Mouse (Mus musculus) midbrain, embryonic 11.5 days (tissue): Measurements from ENCODE around the gene Zfp787. TPM values are rescaled to one million over a fixed set of nuclear protein-coding genes. Genes with fewer than 3 reads are reported as not detected.

ENCODE experiments used
- ATAC-seq: fragments of 200-750 bp; cut with Nextera tagmentation; 2 replicates; pipeline ENCODE4 v1.8.0; 2017; ENCODE audit warnings: moderate TSS enrichment, moderate library complexity; ENCODE audit not compliant: low FRiP score
- DNase-seq: peaks from one replicate; pipeline ENCODE4 v3.0.0; 2015; ENCODE audit warnings: low spot score; ENCODE audit errors: missing footprints
- H3K27ac ChIP-seq: fragments of 300-500 bp; sonication (generic); 2 replicates; pipeline ENCODE4 v1.5.1; 2014; ENCODE audit warnings: low read depth, low read length
- H3K27me3 ChIP-seq: fragments of 300-500 bp; sonication (generic); 2 replicates; pipeline ENCODE4 v1.6.1; 2014; ENCODE audit warnings: mild to moderate bottlenecking, low read length, moderate library complexity, mixed read lengths; ENCODE audit not compliant: control insufficient read depth, insufficient read depth
- H3K36me3 ChIP-seq: fragments of 300-500 bp; sonication (generic); 2 replicates; pipeline ENCODE4 v1.6.1; 2014; ENCODE audit warnings: mild to moderate bottlenecking, low read length, moderate library complexity, mixed read lengths; ENCODE audit not compliant: control insufficient read depth, insufficient read depth
- H3K4me1 ChIP-seq: fragments of 300-500 bp; sonication (generic); 2 replicates; pipeline ENCODE4 v1.6.1; 2014; ENCODE audit warnings: low read length; ENCODE audit not compliant: control insufficient read depth, insufficient read depth
- H3K4me2 ChIP-seq: fragments of 300-500 bp; sonication (generic); 2 replicates; pipeline ENCODE4 v1.6.1; 2014; ENCODE audit warnings: mild to moderate bottlenecking, moderate library complexity
- H3K4me3 ChIP-seq: fragments of 300-500 bp; sonication (generic); 2 replicates; pipeline ENCODE4 v1.5.1; 2014; ENCODE audit warnings: low read depth, low read length
- H3K9ac ChIP-seq: fragments of 300-500 bp; sonication (generic); 2 replicates; pipeline ENCODE4 v1.6.1; 2014; ENCODE audit warnings: low read length
- H3K9me3 ChIP-seq: fragments of 300-500 bp; sonication (generic); 2 replicates; pipeline ENCODE4 v1.6.1; 2016; ENCODE audit warnings: low read length; ENCODE audit not compliant: control insufficient read depth
- WGBS: fragments of 180-500 bp; shearing (Covaris S2); extraction: QIAGEN DNeasy Blood & Tissue Kit; methylation state at CpG from one replicate; pipeline ENCODE4 v1.1.7; 2014; 5-methylcytosine and 5-hydroxymethylcytosine counted together
- polyA plus RNA-seq: library from polyadenylated mRNA; unstranded; fragments of >200 nt; fragmentation: Nextera tagmentation; extraction: Ambion mirVana; gene quantifications from 2 replicates; pipeline ENCODE4 v1.2.1, GENCODE M21; 2014

Zfp787 gene
- polyA plus RNA-seq, 1 experiment from 2014 or later, result 13.5 TPM

DNA sequence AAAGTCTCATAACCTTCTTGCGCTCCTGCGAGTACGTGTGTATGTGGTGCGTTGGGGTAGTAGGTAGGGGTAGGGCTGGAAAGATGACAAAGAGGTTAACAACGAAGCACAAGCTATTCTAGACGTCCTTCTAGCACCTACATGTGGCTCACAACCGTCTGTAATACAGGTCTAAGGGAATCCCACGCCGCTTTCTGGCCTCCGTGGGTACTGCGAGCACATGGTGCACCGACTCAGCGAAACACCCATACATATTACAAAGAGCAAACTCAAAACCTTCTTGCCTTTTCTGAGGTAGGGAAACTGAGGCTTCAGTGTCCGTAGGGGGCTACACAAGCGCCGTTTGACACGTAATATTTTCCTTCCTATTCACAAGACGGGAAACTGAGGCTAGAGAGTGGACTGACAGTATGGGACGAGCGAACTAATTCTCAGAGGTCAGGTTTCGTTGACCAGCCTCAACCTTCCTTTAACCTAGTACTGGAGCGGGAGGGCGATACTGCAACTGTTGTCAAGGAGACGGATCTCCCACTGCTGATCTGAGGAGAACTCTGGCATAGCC, 15.7 kb upstream of the Zfp787 start:
- peak overlapping the region; percentile 73 for H3K4me2 ChIP-seq
- no peaks in the 10 kb centered on the region for H3K9me3 ChIP-seq
- 1% methylated on average over 24 of the region's 24 CpGs for WGBS
- H3K27ac ChIP-seq, result peak overlapping the region; percentile 42
- peak overlapping the region; percentile 48 for H3K9ac ChIP-seq
- H3K27me3 ChIP-seq, result no peaks in the 10 kb centered on the region
- H3K36me3 ChIP-seq, result 0 out of 2 replicates have a peak, but pooled peaks cover 2% of the 10 kb centered on the region
- DNase-seq (no peak), ATAC-seq (peak; percentile 47)
- H3K4me3 ChIP-seq, result peak overlapping the region; percentile 62
- peaks cover 4% of the 10 kb centered on the region; the same call in 1 of the 2 replicates for H3K4me1 ChIP-seq

DNA sequence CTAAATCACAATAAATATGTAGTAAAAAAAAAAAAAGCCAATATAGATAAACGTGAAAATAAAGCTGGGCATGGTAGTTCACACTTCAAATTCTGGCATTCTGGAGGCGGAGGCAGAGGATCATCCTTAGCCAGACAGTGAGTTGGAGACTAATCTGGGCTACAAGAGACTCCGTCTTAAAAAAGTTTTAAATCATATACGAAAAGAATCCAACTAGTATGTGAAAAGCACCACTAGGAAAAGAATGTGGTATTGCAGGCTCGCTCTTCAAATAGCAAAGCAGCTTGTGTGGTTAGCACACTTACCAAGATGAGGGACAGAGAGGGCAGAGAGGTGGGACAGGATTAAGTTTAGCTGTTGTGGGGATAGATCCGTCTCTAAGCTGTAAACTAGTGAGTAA, 15.1 kb upstream of the Zfp787 start:
- 51% methylated on average over 6 of the region's 6 CpGs for WGBS
- DNase-seq (no peak), ATAC-seq (no peak)
- 0 out of 2 replicates have a peak overlapping the region, but pooled peaks have one; percentile 42 for H3K27ac ChIP-seq
- H3K4me1 ChIP-seq, result peaks cover 4% of the 10 kb centered on the region; the same call in 1 of the 2 replicates
- no peaks in the 10 kb centered on the region for H3K27me3 ChIP-seq
- H3K4me3 ChIP-seq, result peak overlapping the region; percentile 62
- peak overlapping the region; percentile 73 for H3K4me2 ChIP-seq
- 0 out of 2 replicates have a peak, but pooled peaks cover 2% of the 10 kb centered on the region for H3K36me3 ChIP-seq
- peak overlapping the region; percentile 48 for H3K9ac ChIP-seq
- H3K9me3 ChIP-seq, result no peaks in the 10 kb centered on the region

DNA sequence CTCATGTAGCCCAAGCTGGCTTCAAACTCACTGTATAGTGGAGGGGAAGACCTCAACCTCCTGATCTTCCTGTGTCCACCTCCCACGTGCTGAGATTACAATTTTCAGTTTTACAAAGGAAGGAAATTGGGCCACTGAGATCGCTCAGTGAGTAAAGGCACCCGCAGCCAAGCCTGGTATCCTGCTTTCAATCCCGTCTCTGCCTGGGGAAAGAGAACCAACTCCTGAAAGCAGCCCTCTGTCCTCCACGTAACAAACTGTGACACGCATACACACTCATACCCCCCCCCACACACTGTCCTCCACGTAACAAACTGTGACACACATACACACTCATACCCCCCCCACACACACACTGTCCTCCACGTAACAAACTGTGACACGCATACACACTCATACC, 14.6 kb upstream of the Zfp787 start:
- no peak overlapping the region for H3K4me3 ChIP-seq
- peaks cover 4% of the 10 kb centered on the region; the same call in 1 of the 2 replicates for H3K4me1 ChIP-seq
- H3K27me3 ChIP-seq, result no peaks in the 10 kb centered on the region
- DNase-seq (peak; percentile 28), ATAC-seq (no peak)
- no peak overlapping the region for H3K9ac ChIP-seq
- H3K9me3 ChIP-seq, result no peaks in the 10 kb centered on the region
- 87% methylated on average over 9 of the region's 9 CpGs for WGBS
- no peak overlapping the region for H3K4me2 ChIP-seq
- no peak overlapping the region for H3K27ac ChIP-seq
- H3K36me3 ChIP-seq, result 0 out of 2 replicates have a peak, but pooled peaks cover under 1% of the 10 kb centered on the region

DNA sequence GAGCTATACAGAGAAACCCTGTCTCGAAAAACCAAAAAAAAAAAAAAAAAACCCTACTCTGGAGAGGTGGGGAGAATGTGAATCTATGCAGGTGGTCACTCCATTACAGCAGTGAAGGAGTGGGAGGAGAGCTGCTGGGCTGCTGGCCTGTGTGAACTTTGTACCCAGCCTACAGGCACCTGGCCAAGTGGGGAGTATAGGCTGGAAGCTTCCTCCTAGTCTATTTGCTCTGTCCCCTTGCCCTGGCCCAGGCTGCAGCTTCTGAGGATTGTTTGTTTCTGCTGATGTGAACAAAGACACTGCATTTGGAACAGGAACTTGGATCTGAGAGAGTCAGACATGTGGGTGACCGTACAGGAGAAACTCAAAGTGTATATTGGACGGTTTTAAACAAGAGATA, 13.6 kb upstream of the Zfp787 start:
- Histone ChIP-seq H3K36me3 (no peaks in the 10 kb centered on the region), H3K4me2 (no peak overlapping the region), H3K9ac (no peak overlapping the region), H3K27ac (no peak overlapping the region), H3K4me3 (no peak overlapping the region), H3K9me3 (no peaks in the 10 kb centered on the region), H3K27me3 (no peaks in the 10 kb centered on the region), H3K4me1 (peaks cover 4% of the 10 kb centered on the region; the same call in 1 of the 2 replicates)
- DNase-seq (peak; percentile 14), ATAC-seq (no peak)
- WGBS, result 68% methylated on average over 3 of the region's 3 CpGs

GRCm38 (mm10) chr7:6164671-6165070, 8.9 kb upstream of the Zfp787 start:
- Histone ChIP-seq H3K4me2 (no peak overlapping the region), H3K27ac (no peak overlapping the region), H3K4me3 (no peak overlapping the region), H3K9me3 (no peaks in the 10 kb centered on the region), H3K27me3 (no peaks in the 10 kb centered on the region), H3K9ac (no peak overlapping the region), H3K4me1 (no peaks in the 10 kb centered on the region), H3K36me3 (no peaks in the 10 kb centered on the region)
- DNase-seq, result peak; percentile 66
- ATAC-seq, result no peak
- WGBS, result 69% methylated on average over 5 of the region's 5 CpGs

DNA sequence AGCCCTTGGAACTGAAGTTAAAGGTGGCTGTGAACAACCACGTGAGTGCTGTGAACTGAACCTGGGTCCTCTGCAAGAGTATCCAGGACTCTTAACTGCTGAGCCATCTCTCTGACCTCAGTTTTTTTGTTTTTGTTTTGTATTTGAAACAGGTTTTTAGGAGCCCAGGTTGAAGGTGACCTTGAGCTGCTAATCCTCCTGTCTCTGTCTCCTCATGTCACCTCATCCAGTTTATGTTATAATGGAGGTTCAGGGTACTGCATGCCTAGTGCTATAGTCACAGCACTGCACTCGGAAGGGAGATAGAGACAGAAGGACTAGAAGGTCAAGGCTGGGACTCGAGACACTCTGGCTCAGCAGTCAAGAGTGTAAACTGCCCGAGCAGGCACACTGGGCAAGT, 6.4 kb upstream of the Zfp787 start:
- H3K4me1 ChIP-seq, result no peaks in the 10 kb centered on the region
- 85% methylated on average over 4 of the region's 4 CpGs for WGBS

DNA sequence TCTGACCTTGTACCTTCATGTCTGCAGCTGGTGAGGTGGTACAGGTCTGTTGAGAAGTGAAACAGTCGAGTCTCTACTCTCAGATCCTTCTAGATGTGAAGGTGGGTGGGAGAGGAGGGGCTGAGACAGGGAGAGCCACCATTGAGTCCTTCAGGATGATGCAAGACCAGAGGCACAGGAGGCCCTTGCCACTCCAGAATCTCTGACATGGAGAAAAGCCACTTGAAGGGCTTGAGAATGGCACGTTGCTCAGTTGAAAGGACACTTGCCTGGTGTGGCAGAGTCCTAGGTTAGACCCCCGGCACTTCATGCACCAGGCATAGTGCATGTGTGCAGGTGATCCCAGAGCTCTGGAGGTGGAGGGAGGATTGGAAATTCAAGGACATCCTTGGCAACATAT, 5.7 kb upstream of the Zfp787 start:
- H3K27ac ChIP-seq, result no peak overlapping the region
- WGBS, result 67% methylated on average over 3 of the region's 3 CpGs
- DNase-seq, result peak; percentile 35

More for the DNA sequence above, 6.4 kb upstream of the Zfp787 start:
- no peak overlapping the region for H3K4me3 ChIP-seq
- DNase-seq (no peak), ATAC-seq (no peak)
- no peaks in the 10 kb centered on the region for H3K36me3 ChIP-seq
- no peak overlapping the region for H3K4me2 ChIP-seq
- H3K9ac ChIP-seq, result no peak overlapping the region
- no peaks in the 10 kb centered on the region for H3K27me3 ChIP-seq
- no peak overlapping the region for H3K27ac ChIP-seq
- no peaks in the 10 kb centered on the region for H3K9me3 ChIP-seq

GRCm38 (mm10) chr7:6159604-6160003, 3.8 kb upstream of the Zfp787 start:
- DNase-seq (no peak), ATAC-seq (no peak)
- Histone ChIP-seq H3K9me3 (no peaks in the 10 kb centered on the region), H3K9ac (no peak overlapping the region), H3K4me3 (no peak overlapping the region), H3K27me3 (no peaks in the 10 kb centered on the region), H3K4me2 (no peak overlapping the region), H3K36me3 (no peaks in the 10 kb centered on the region), H3K27ac (no peak overlapping the region), H3K4me1 (peaks cover 6% of the 10 kb centered on the region)
- WGBS, result 86% methylated on average over 3 of the region's 3 CpGs

More for the DNA sequence above, 5.7 kb upstream of the Zfp787 start:
- H3K36me3 ChIP-seq, result no peaks in the 10 kb centered on the region
- peaks cover 2% of the 10 kb centered on the region; the same call in 1 of the 2 replicates for H3K4me1 ChIP-seq
- no peaks in the 10 kb centered on the region for H3K9me3 ChIP-seq
- no peak overlapping the region for H3K4me3 ChIP-seq
- no peaks in the 10 kb centered on the region for H3K27me3 ChIP-seq
- no peak for ATAC-seq
- H3K4me2 ChIP-seq, result no peak overlapping the region
- no peak overlapping the region for H3K9ac ChIP-seq

GRCm38 (mm10) chr7:6157479-6157878, 1.7 kb upstream of the Zfp787 start:
- no peak for ATAC-seq
- WGBS, result 84% methylated on average over 1 of the region's 1 CpGs
- Histone ChIP-seq H3K4me2 (no peak overlapping the region), H3K4me3 (no peak overlapping the region), H3K9ac (no peak overlapping the region), H3K27ac (no peak overlapping the region), H3K27me3 (no peaks in the 10 kb centered on the region), H3K36me3 (no peaks in the 10 kb centered on the region), H3K4me1 (peaks cover 13% of the 10 kb centered on the region), H3K9me3 (no peaks in the 10 kb centered on the region)
- peak; percentile 64 for DNase-seq
